Mouse (Mus musculus): ENCODE data around the gene Ydjc. TPM values are rescaled to one million over a fixed set of nuclear protein-coding genes. Genes with fewer than 3 reads are reported as not detected.

Gene Ydjc
- total RNA-seq, 4 experiments from 2014 or later = 21.9 to 27.3 (median 24.6) TPM

Small RNA genes lying within 50 kb of the gene (microRNA-seq; reads per million reads assigned to microRNA genes)
- gene Mir130b (123 to 136 reads per million in 2 experiments), gene Mir301b (2.1 to 7.5 reads per million in 2 experiments)

Other genes with a start within 250 kb of the Ydjc start
- 10 to 100 TPM; 43.4 to 54.8 (median 49.7) TPM for gene Ppm1f, start 248.2 kb upstream of the Ydjc start, total RNA-seq (2022)
- 100 to 1,000 TPM; 414 to 472 (median 438) TPM for gene Mapk1, start 161.2 kb upstream of the Ydjc start, total RNA-seq (2022)
- gene Ypel1, start 74.9 kb upstream of the Ydjc start, total RNA-seq (2022) = 10 to 100 TPM; 25.1 to 29.2 (median 27.1) TPM
- gene Ppil2, start 33.4 kb upstream of the Ydjc start, total RNA-seq (2022) = 10 to 100 TPM; 70.7 to 86.3 (median 81.6) TPM
- 1 to 10 TPM; 1.8 to 2.7 (median 2.4) TPM for gene 2610318N02Rik, start 19.5 kb upstream of the Ydjc start, total RNA-seq (2022)
- gene Sdf2l1, start 12.2 kb upstream of the Ydjc start, total RNA-seq (2022) = 10 to 100 TPM; 11.3 to 23.7 (median 17.9) TPM
- 1 to 10 TPM; 1.8 to 7.6 (median 2.9) TPM for gene Ccdc116, start 2.6 kb downstream of the Ydjc start, total RNA-seq (2022)
- gene Ube2l3, start 58.0 kb downstream of the Ydjc start, total RNA-seq (2022) = 100 to 1,000 TPM; 125 to 149 (median 144) TPM
- 1 to 10 TPM; 2.3 to 3.0 (median 2.7) TPM for gene Rimbp3, start 64.0 kb downstream of the Ydjc start, total RNA-seq (2022)
- gene Hic2, start 89.0 kb downstream of the Ydjc start, total RNA-seq (2022) = 1 to 10 TPM; 4.7 to 6.8 (median 6.2) TPM
- 100 to 1,000 TPM in 2 of 4 experiments, 10 to 100 TPM in 2; 86.7 to 118 (median 106) TPM for gene Tmem191c, start 131.5 kb downstream of the Ydjc start, total RNA-seq (2022)
- 1 to 10 TPM; 2.2 to 4.0 (median 2.7) TPM for gene Serpind1, start 186.8 kb downstream of the Ydjc start, total RNA-seq (2022)

Measured in left cerebral cortex, adult 8-10 months (tissue).